Mouse (Mus musculus): ENCODE results near the gene Gpr18. TPM values are rescaled to one million over a fixed set of nuclear protein-coding genes. Genes with fewer than 3 reads are reported as not detected.
"Not testable (repeated sequence)": the region's sequence is repeated elsewhere in the genome, so short reads cannot be mapped to it uniquely, and the experiment has no call there.

The Gpr18 gene
- polyA plus RNA-seq, 1 experiment from 2014 or later: 0.15 TPM

GRCm38 (mm10) chr14:121881211-121881610, 34.4 kb downstream of the Gpr18 start:
- 86% methylated on average over 7 of the region's 7 CpGs for WGBS
- DNase-seq (ENCODE audit: low spot score, missing footprints): no peak
- H3K9me3 ChIP-seq (ENCODE audit: control insufficient read depth, low read length): no peaks in the 10 kb centered on the region

GRCm38 (mm10) chr14:121879266-121879840, 36.2 kb downstream of the Gpr18 start:
- no peaks in the 10 kb centered on the region for H3K9me3 ChIP-seq (ENCODE audit: control insufficient read depth, low read length)
- H3K4me3 ChIP-seq (ENCODE audit: low read depth, low read length): peak overlapping the region; percentile 58
- no peak for ATAC-seq (ENCODE audit: low FRiP score)
- H3K4me1 ChIP-seq (ENCODE audit: control insufficient read depth, insufficient read depth, low read length): peaks cover 6% of the 10 kb centered on the region; the same call in 1 of the 2 replicates
- WGBS: 27% methylated on average over 16 of the region's 16 CpGs
- no peak for DNase-seq (ENCODE audit: low spot score, missing footprints)
- H3K9ac ChIP-seq (ENCODE audit: low read length): peak overlapping the region; percentile 72
- H3K36me3 ChIP-seq (ENCODE audit: control insufficient read depth, insufficient read depth, low read length): no peaks in the 10 kb centered on the region
- H3K4me2 ChIP-seq: peak overlapping the region; percentile 91
- H3K27ac ChIP-seq (ENCODE audit: low read depth, low read length): no peak overlapping the region
- H3K27me3 ChIP-seq (ENCODE audit: control insufficient read depth, insufficient read depth, low read length): no peaks in the 10 kb centered on the region

More at GRCm38 (mm10) chr14:121881211-121881610, 34.4 kb downstream of the Gpr18 start:
- no peak overlapping the region for H3K9ac ChIP-seq (ENCODE audit: low read length)
- no peak for ATAC-seq (ENCODE audit: low FRiP score)
- H3K4me2 ChIP-seq: no peak overlapping the region
- H3K4me3 ChIP-seq (ENCODE audit: low read depth, low read length): no peak overlapping the region
- H3K27me3 ChIP-seq (ENCODE audit: control insufficient read depth, insufficient read depth, low read length): no peaks in the 10 kb centered on the region
- no peak overlapping the region for H3K27ac ChIP-seq (ENCODE audit: low read depth, low read length)
- H3K4me1 ChIP-seq (ENCODE audit: control insufficient read depth, insufficient read depth, low read length): peaks cover 6% of the 10 kb centered on the region; the same call in 1 of the 2 replicates
- no peaks in the 10 kb centered on the region for H3K36me3 ChIP-seq (ENCODE audit: control insufficient read depth, insufficient read depth, low read length)

- Histone ChIP-seq H3K27me3 (ENCODE audit: control insufficient read depth, insufficient read depth, low read length) (no peaks in the 10 kb centered on the region), H3K9me3 (ENCODE audit: control insufficient read depth, low read length) (no peaks in the 10 kb centered on the region), H3K4me2 (peak overlapping the region; percentile 91), H3K4me1 (ENCODE audit: control insufficient read depth, insufficient read depth, low read length) (peaks cover 6% of the 10 kb centered on the region; the same call in 1 of the 2 replicates), H3K36me3 (ENCODE audit: control insufficient read depth, insufficient read depth, low read length) (no peaks in the 10 kb centered on the region), H3K27ac (ENCODE audit: low read depth, low read length) (no peak overlapping the region), H3K9ac (ENCODE audit: low read length) (peak overlapping the region; percentile 72), H3K4me3 (ENCODE audit: low read depth, low read length) (peak overlapping the region; percentile 58)
- no peak for DNase-seq (ENCODE audit: low spot score, missing footprints)
- no peak for ATAC-seq (ENCODE audit: low FRiP score)
- WGBS: under 1% methylated on average over 27 of the region's 27 CpGs
Observed at GRCm38 (mm10) chr14:121878859-121879206, 36.7 kb downstream of the Gpr18 start.

- Histone ChIP-seq H3K4me1 (ENCODE audit: control insufficient read depth, insufficient read depth, low read length) (peaks cover 6% of the 10 kb centered on the region; the same call in 1 of the 2 replicates), H3K4me2 (peak within 1 kb of the TSS; percentile 91), H3K4me3 (ENCODE audit: low read depth, low read length) (peak within 1 kb of the TSS; percentile 58), H3K9me3 (ENCODE audit: control insufficient read depth, low read length) (no peaks in the 10 kb centered on the region), H3K27ac (ENCODE audit: low read depth, low read length) (peak within 1 kb of the TSS; percentile 88), H3K9ac (ENCODE audit: low read length) (peak within 1 kb of the TSS; percentile 72), H3K36me3 (ENCODE audit: control insufficient read depth, insufficient read depth, low read length) (no peaks in the 10 kb centered on the region), H3K27me3 (ENCODE audit: control insufficient read depth, insufficient read depth, low read length) (no peaks in the 10 kb centered on the region)
- under 1% methylated on average over 61 of the region's 61 CpGs for WGBS
- peak; percentile 100 for DNase-seq (ENCODE audit: low spot score, missing footprints)
- peak; percentile 99 for ATAC-seq (ENCODE audit: low FRiP score)
Observed at GRCm38 (mm10) chr14:121878176-121878858, 37.3 kb downstream of the Gpr18 start, which contains the start of gene Ubac2. Ubac2 (plus strand) TSS chr14:121878620.

GRCm38 (mm10) chr14:121877640-121878039, 37.9 kb downstream of the Gpr18 start:
- Histone ChIP-seq H3K4me2 (peak overlapping the region; percentile 63), H3K27me3 (ENCODE audit: control insufficient read depth, insufficient read depth, low read length) (no peaks in the 10 kb centered on the region), H3K27ac (ENCODE audit: low read depth, low read length) (no peak overlapping the region), H3K9me3 (ENCODE audit: control insufficient read depth, low read length) (no peaks in the 10 kb centered on the region), H3K4me1 (ENCODE audit: control insufficient read depth, insufficient read depth, low read length) (peaks cover 6% of the 10 kb centered on the region; the same call in 1 of the 2 replicates), H3K9ac (ENCODE audit: low read length) (peak overlapping the region; percentile 72), H3K36me3 (ENCODE audit: control insufficient read depth, insufficient read depth, low read length) (no peaks in the 10 kb centered on the region), H3K4me3 (ENCODE audit: low read depth, low read length) (peak overlapping the region; percentile 58)
- no peak for ATAC-seq (ENCODE audit: low FRiP score)
- WGBS: 32% methylated on average over 8 of the region's 8 CpGs
- no peak for DNase-seq (ENCODE audit: low spot score, missing footprints)

- Histone ChIP-seq H3K36me3 (ENCODE audit: control insufficient read depth, insufficient read depth, low read length) (no peaks in the 10 kb centered on the region), H3K4me3 (ENCODE audit: low read depth, low read length) (no peak overlapping the region), H3K9ac (ENCODE audit: low read length) (no peak overlapping the region), H3K4me1 (ENCODE audit: control insufficient read depth, insufficient read depth, low read length) (peaks cover 6% of the 10 kb centered on the region; the same call in 1 of the 2 replicates), H3K27ac (ENCODE audit: low read depth, low read length) (no peak overlapping the region), H3K27me3 (ENCODE audit: control insufficient read depth, insufficient read depth, low read length) (no peaks in the 10 kb centered on the region), H3K4me2 (no peak overlapping the region), H3K9me3 (ENCODE audit: control insufficient read depth, low read length) (no peaks in the 10 kb centered on the region)
- WGBS: 96% methylated on average over 2 of the region's 2 CpGs
- DNase-seq (ENCODE audit: low spot score, missing footprints): no peak
- no peak for ATAC-seq (ENCODE audit: low FRiP score)
Observed at GRCm38 (mm10) chr14:121876860-121877259, 38.7 kb downstream of the Gpr18 start.

- ATAC-seq (ENCODE audit: low FRiP score); H3K27ac ChIP-seq (ENCODE audit: low read depth, low read length); H3K27me3 ChIP-seq (ENCODE audit: control insufficient read depth, insufficient read depth, low read length); H3K36me3 ChIP-seq (ENCODE audit: control insufficient read depth, insufficient read depth, low read length); H3K4me1 ChIP-seq (ENCODE audit: control insufficient read depth, insufficient read depth, low read length); H3K4me3 ChIP-seq (ENCODE audit: low read depth, low read length); H3K9me3 ChIP-seq (ENCODE audit: control insufficient read depth, low read length); H3K9ac ChIP-seq (ENCODE audit: low read length); H3K4me2 ChIP-seq; DNase-seq (ENCODE audit: low spot score, missing footprints): not testable (repeated sequence)
- 74% methylated on average over 2 of the region's 2 CpGs for WGBS
Observed at GRCm38 (mm10) chr14:121876190-121876589, 39.4 kb downstream of the Gpr18 start.

- ATAC-seq (ENCODE audit: low FRiP score): no peak
- WGBS: 86% methylated on average over 4 of the region's 4 CpGs
- Histone ChIP-seq H3K9me3 (ENCODE audit: control insufficient read depth, low read length) (no peaks in the 10 kb centered on the region), H3K4me2 (no peak overlapping the region), H3K36me3 (ENCODE audit: control insufficient read depth, insufficient read depth, low read length) (no peaks in the 10 kb centered on the region), H3K27ac (ENCODE audit: low read depth, low read length) (no peak overlapping the region), H3K27me3 (ENCODE audit: control insufficient read depth, insufficient read depth, low read length) (no peaks in the 10 kb centered on the region), H3K4me1 (ENCODE audit: control insufficient read depth, insufficient read depth, low read length) (peaks cover 4% of the 10 kb centered on the region; the same call in 1 of the 2 replicates), H3K9ac (ENCODE audit: low read length) (no peak overlapping the region), H3K4me3 (ENCODE audit: low read depth, low read length) (no peak overlapping the region)
- DNase-seq (ENCODE audit: low spot score, missing footprints): no peak
Observed at GRCm38 (mm10) chr14:121873646-121874045, 41.9 kb downstream of the Gpr18 start.

- peaks cover 4% of the 10 kb centered on the region; the same call in 1 of the 2 replicates for H3K4me1 ChIP-seq (ENCODE audit: control insufficient read depth, insufficient read depth, low read length)
- no peak overlapping the region for H3K4me3 ChIP-seq (ENCODE audit: low read depth, low read length)
- H3K9ac ChIP-seq (ENCODE audit: low read length): no peak overlapping the region
- DNase-seq (ENCODE audit: low spot score, missing footprints): no peak
- H3K27ac ChIP-seq (ENCODE audit: low read depth, low read length): no peak overlapping the region
- 76% methylated on average over 2 of the region's 2 CpGs for WGBS
- no peaks in the 10 kb centered on the region for H3K36me3 ChIP-seq (ENCODE audit: control insufficient read depth, insufficient read depth, low read length)
- ATAC-seq (ENCODE audit: low FRiP score): no peak
- no peak overlapping the region for H3K4me2 ChIP-seq
- no peaks in the 10 kb centered on the region for H3K27me3 ChIP-seq (ENCODE audit: control insufficient read depth, insufficient read depth, low read length)
- H3K9me3 ChIP-seq (ENCODE audit: control insufficient read depth, low read length): no peaks in the 10 kb centered on the region
Observed at GRCm38 (mm10) chr14:121873172-121873571, 42.4 kb downstream of the Gpr18 start.
